14 mouse cellular contexts compared by ENCODE assay signal in genomic region chr10:95233044-95233443, GRCm38 (mm10).
DNase-seq lines count a peak whose midpoint lies in the region; ATAC-seq and TF ChIP-seq lines count a peak whose summit lies in the region.
"Had no signal": no experiment of that assay in that cellular context is flagged by ENCODE, and none has a peak within 500 bp of the region (broad histone marks: within the 10 kb centered on the region; RNA-seq: fewer than 3 reads in every experiment).

No protein-coding gene starts in this region.

- intact Hi-C loops in heart, postnatal 25 days (cut with DNase I), result no loop called here

- no peak for DNase-seq in heart, postnatal 25 days (ENCODE audit: low spot score)
- no peak for DNase-seq in liver, adult 2 months (ENCODE audit: extremely low read depth, low read depth, low spot score)
- no peak for DNase-seq in liver, embryonic 11.5 days (ENCODE audit: low spot score)
- no peak for DNase-seq in spleen, adult 2 months (ENCODE audit: low read depth in 1 of 2, low spot score in 2 of 2)
- DNase-seq in spleen, adult 12 weeks (ENCODE audit: low spot score), result no peak
- DNase-seq in telencephalon, adult 2 months (ENCODE audit: low read depth, low spot score), result peak; percentile 65
- no peak for DNase-seq in c-Kit-positive CD71-positive TER-119-positive erythroid progenitor cells, embryonic 14.5 days (ENCODE audit: low spot score)
- DNase-seq: cerebellum, adult 18-20 months; thymus, postnatal 4 days had no signal

- peak overlapping the region; percentile 36 for H3K4me2 ChIP-seq in heart, embryonic 13.5 days
- no peak overlapping the region for H3K4me2 ChIP-seq in liver, embryonic 11.5 days
- H3K4me2 ChIP-seq: neural tube, embryonic 12.5 days had no signal

- no peaks in the 10 kb centered on the region for H3K9me3 ChIP-seq in heart, embryonic 13.5 days
- H3K9me3 ChIP-seq in liver, embryonic 11.5 days (ENCODE audit: control insufficient read depth, low read length), result no peaks in the 10 kb centered on the region
- H3K9me3 ChIP-seq: limb, embryonic 10.5 days; neural tube, embryonic 12.5 days had no signal

- 48% methylated on average over 10 of the region's 10 CpGs for WGBS in heart, embryonic 13.5 days
- 78% methylated on average over 10 of the region's 10 CpGs for WGBS in liver, adult 2 months
- 79% methylated on average over 10 of the region's 10 CpGs for WGBS in liver, embryonic 11.5 days
- WGBS in spleen, adult 2 months, result 92% methylated on average over 10 of the region's 10 CpGs

- H3K4me3 ChIP-seq in heart, embryonic 13.5 days, result no peak overlapping the region
- no peak overlapping the region for H3K4me3 ChIP-seq in liver, adult 2 months (ENCODE audit: insufficient read depth, low read depth, low read length)
- no peak overlapping the region for H3K4me3 ChIP-seq in liver, embryonic 11.5 days (ENCODE audit: low read depth, low read length)
- H3K4me3 ChIP-seq in spleen, adult 2 months (ENCODE audit: extremely low read depth, insufficient read depth, insufficient read length), result no peak overlapping the region
- H3K4me3 ChIP-seq: limb, embryonic 10.5 days; neural tube, embryonic 12.5 days had no signal

- H3K27ac ChIP-seq in heart, embryonic 13.5 days (replicated peaks), result peak overlapping the region; percentile 65
- peak overlapping the region; percentile 60 for H3K27ac ChIP-seq in liver, adult 2 months (replicated peaks; ENCODE audit: insufficient read depth, low read depth, low read length)
- H3K27ac ChIP-seq in liver, embryonic 11.5 days (ENCODE audit: low read depth, low read length), result no peak overlapping the region; the same call in 1 of the 2 replicates
- peak overlapping the region; percentile 39; the same call in 1 of the 2 replicates for H3K27ac ChIP-seq in spleen, adult 2 months (ENCODE audit: insufficient read depth, low read length)
- H3K27ac ChIP-seq: hindbrain, postnatal 0 days; limb, embryonic 10.5 days; neural tube, embryonic 12.5 days had no signal

- no peak for ATAC-seq in heart, embryonic 13.5 days (ENCODE audit: extremely low read depth, insufficient number of reproducible peaks, low FRiP score, low TSS enrichment)
- no peak for ATAC-seq in liver, embryonic 11.5 days (replicated peaks; ENCODE audit: low FRiP score)
- ATAC-seq: CD4-positive, CD25-positive, alpha-beta regulatory T cell, adult 4 months; hindbrain, postnatal 0 days had no signal

- peaks cover 47% of the 10 kb centered on the region for H3K4me1 ChIP-seq in heart, embryonic 13.5 days
- peaks cover 13% of the 10 kb centered on the region for H3K4me1 ChIP-seq in liver, adult 2 months (ENCODE audit: control insufficient read depth, insufficient read depth, low read length)
- H3K4me1 ChIP-seq in liver, embryonic 11.5 days (replicated peaks; ENCODE audit: control insufficient read depth, insufficient read depth, low read length), result peaks cover 7% of the 10 kb centered on the region
- H3K4me1 ChIP-seq in spleen, adult 2 months (ENCODE audit: control insufficient read depth, insufficient read depth, insufficient read length), result no peaks in the 10 kb centered on the region

- H3K79me2 ChIP-seq in liver, adult 2 months (ENCODE audit: control insufficient read depth, insufficient read depth, low read length), result peaks cover 11% of the 10 kb centered on the region; the same call in 1 of the 2 replicates

- TF ChIP-seq POLR2A in liver, adult 2 months (IDR thresholded peaks at IDR 0.05; ENCODE audit: extremely low read depth, insufficient read depth, low read length), result no peak
- no peak for TF ChIP-seq POLR2A in spleen, adult 2 months (IDR thresholded peaks at IDR 0.05; ENCODE audit: low read depth, low read length)

- H3K27me3 ChIP-seq in heart, embryonic 13.5 days (replicated peaks), result no peaks in the 10 kb centered on the region
- no peaks in the 10 kb centered on the region for H3K27me3 ChIP-seq in liver, adult 2 months (ENCODE audit: control insufficient read depth, insufficient read depth, low read length)
- H3K27me3 ChIP-seq in liver, embryonic 11.5 days (replicated peaks; ENCODE audit: control insufficient read depth, insufficient read depth, low read length), result no peaks in the 10 kb centered on the region
- no peaks in the 10 kb centered on the region for H3K27me3 ChIP-seq in spleen, adult 2 months (ENCODE audit: control insufficient read depth, insufficient read depth, low read length)
- H3K27me3 ChIP-seq: neural tube, embryonic 12.5 days had no signal

- no peak for TF ChIP-seq CTCF in liver, adult 2 months (IDR thresholded peaks at IDR 0.05; ENCODE audit: low read depth, low read length)
- TF ChIP-seq CTCF in spleen, adult 2 months (IDR thresholded peaks at IDR 0.05; ENCODE audit: extremely low read depth, insufficient read depth, insufficient read length, insufficient replicate concordance), result no peak

- no peak overlapping the region for H3K9ac ChIP-seq in heart, embryonic 13.5 days
- peak overlapping the region; percentile 28; the same call in 1 of the 2 replicates for H3K9ac ChIP-seq in liver, adult 2 months (ENCODE audit: low read depth, low read length)
- no peak overlapping the region for H3K9ac ChIP-seq in liver, embryonic 11.5 days (ENCODE audit: low read depth, low read length)
- H3K9ac ChIP-seq: neural tube, embryonic 12.5 days had no signal

- H3K36me3 ChIP-seq in heart, embryonic 13.5 days, result no peaks in the 10 kb centered on the region
- H3K36me3 ChIP-seq in liver, adult 2 months (ENCODE audit: control insufficient read depth, insufficient read depth, low read length), result no peaks in the 10 kb centered on the region
- no peaks in the 10 kb centered on the region for H3K36me3 ChIP-seq in liver, embryonic 11.5 days (ENCODE audit: control insufficient read depth, insufficient read depth, low read length)
- no peaks in the 10 kb centered on the region for H3K36me3 ChIP-seq in spleen, adult 2 months (ENCODE audit: control insufficient read depth, insufficient read depth, low read length)
- H3K36me3 ChIP-seq: limb, embryonic 10.5 days; neural tube, embryonic 12.5 days had no signal
